Mouse (Mus musculus): ENCODE data around the gene Snrpc. TPM values are rescaled to one million over a fixed set of nuclear protein-coding genes. Genes with fewer than 3 reads are reported as not detected.

Gene Snrpc
- polyA plus RNA-seq, 2 experiments: 85.1 to 145 TPM

DNA sequence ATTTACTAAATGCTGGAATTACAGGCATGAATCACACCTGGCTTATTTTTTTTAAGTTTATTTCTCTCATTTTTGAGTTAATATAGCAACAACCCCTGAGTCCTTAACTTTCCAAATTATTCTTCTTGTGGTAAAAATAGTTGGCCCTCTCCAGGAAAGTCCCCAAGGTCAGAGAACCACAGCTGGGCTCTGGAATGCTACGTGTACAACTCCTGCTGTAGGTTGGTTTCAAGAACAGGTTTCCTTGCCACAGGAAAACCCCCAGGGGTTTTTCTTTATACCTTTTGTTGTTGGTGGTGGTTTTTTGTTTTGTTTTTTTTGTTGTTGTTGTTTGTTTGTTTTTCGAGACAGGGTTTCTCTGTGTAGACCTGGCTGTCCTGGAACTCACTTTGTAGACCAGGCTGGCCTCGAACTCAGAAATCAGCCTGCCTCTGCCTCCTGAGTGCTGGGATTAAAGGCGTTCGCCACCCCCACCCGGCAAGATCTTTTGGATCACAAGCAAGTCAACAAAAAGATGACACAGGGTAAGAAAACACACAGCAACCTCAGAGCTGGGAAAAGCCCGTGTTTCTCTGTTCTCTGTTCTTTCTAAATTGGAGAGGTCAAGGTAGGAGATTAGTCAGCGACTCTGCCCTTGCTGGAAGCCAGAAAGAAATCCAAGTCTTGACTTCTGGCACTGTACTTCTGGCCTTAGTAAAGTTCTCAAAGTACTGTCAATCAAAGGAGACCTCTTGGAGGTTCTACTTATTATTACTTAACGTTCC, 14.6 kb upstream of the Snrpc start:
- WGBS (ENCODE audit: insufficient replicate concordance): 77% methylated on average over 9 of the region's 9 CpGs
- TF ChIP-seq CTCF (IDR thresholded peaks at IDR 0.05; ENCODE audit: low read depth): no peak
- no peak for TF ChIP-seq EP300 (IDR thresholded peaks at IDR 0.05; ENCODE audit: low read depth)

DNA sequence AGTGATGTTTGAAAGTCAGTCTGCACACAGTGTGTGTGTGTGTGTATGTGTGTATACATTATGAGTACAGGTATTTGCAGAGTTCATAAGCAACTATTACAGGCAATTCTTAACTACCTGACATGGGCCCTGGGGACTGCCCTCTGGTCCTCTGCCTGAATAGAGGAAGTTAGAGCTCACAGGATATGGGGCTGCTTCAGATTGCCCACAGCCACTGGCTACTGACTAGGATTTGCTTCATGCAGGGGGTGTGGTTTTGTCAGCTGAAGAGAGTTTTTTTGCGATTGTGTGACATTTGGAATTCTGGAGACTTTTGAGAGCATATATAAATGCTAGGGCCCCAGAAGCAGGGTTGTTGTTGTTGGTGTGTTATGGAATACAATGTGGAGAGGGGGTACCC, 13.0 kb upstream of the Snrpc start:
- TF ChIP-seq CTCF (IDR thresholded peaks at IDR 0.05; ENCODE audit: low read depth) (no peak), EP300 (IDR thresholded peaks at IDR 0.05; ENCODE audit: low read depth) (no peak)
- H3K4me2 ChIP-seq (ENCODE audit: low read depth): peak overlapping the region; percentile 62
- H3K27ac ChIP-seq: peak overlapping the region; percentile 16; the same call in 1 of the 2 replicates

More for the DNA sequence above, 14.6 kb upstream of the Snrpc start:
- no peak for ATAC-seq (ENCODE audit: insufficient read depth)
- Histone ChIP-seq H3K9ac (replicated peaks) (no peak overlapping the region), H3K27ac (no peak overlapping the region), H3K4me2 (ENCODE audit: low read depth) (no peak overlapping the region), H3K27me3 (ENCODE audit: control insufficient read depth, insufficient read depth, low read length) (no peaks in the 10 kb centered on the region), H3K9me3 (ENCODE audit: control insufficient read depth, low read length) (no peaks in the 10 kb centered on the region), H3K36me3 (replicated peaks; ENCODE audit: control insufficient read depth, insufficient read depth, low read depth) (no peaks in the 10 kb centered on the region), H3K4me1 (replicated peaks; ENCODE audit: control insufficient read depth in 2 of 2, insufficient read depth in 2 of 2, low read length in 1 of 2) (peaks cover 39 to 47% of the 10 kb centered on the region in 2 experiments), H3K4me3 (ENCODE audit: insufficient read depth in 1 of 2, low read depth in 2 of 2, low read length in 2 of 2) (no peak overlapping the region)
- DNase-seq (ENCODE audit: low read depth in 3 of 3, low spot score in 3 of 3): no peak

DNA sequence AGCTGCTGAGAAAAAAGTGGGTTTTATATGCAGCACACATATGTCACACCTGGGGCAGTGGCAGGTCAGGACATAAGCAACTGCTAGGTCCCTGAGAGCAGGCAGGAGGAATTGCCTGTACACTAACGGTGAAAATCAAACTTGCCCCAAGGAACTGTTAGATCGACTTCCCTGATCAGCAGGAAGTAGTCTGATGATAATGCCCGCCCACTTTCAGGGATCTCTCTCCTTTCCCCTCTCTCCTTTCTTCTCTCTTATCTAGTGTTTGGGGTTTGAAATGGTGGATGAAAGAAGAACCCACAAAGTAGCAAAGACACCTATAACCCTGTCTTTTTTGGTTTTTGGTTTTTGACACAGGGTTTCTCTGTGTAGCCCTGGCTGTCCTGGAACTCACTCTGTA, 12.4 kb upstream of the Snrpc start:
- WGBS (ENCODE audit: insufficient replicate concordance): 4% methylated on average over 3 of the region's 3 CpGs
- peak overlapping the region; percentile 58 for H3K27ac ChIP-seq
- H3K4me3 ChIP-seq (ENCODE audit: insufficient read depth in 1 of 2, low read depth in 2 of 2, low read length in 2 of 2): peak overlapping the region; percentile 32 to 38
- no peak for TF ChIP-seq EP300 (IDR thresholded peaks at IDR 0.05; ENCODE audit: low read depth)
- TF ChIP-seq CTCF (IDR thresholded peaks at IDR 0.05; ENCODE audit: low read depth): no peak
- H3K9me3 ChIP-seq (ENCODE audit: control insufficient read depth, low read length): no peaks in the 10 kb centered on the region
- no peaks in the 10 kb centered on the region for H3K27me3 ChIP-seq (ENCODE audit: control insufficient read depth, insufficient read depth, low read length)
- peaks cover 33 to 39% of the 10 kb centered on the region in 2 experiments for H3K4me1 ChIP-seq (replicated peaks; ENCODE audit: control insufficient read depth in 2 of 2, insufficient read depth in 2 of 2, low read length in 1 of 2)
- no peaks in the 10 kb centered on the region for H3K36me3 ChIP-seq (replicated peaks; ENCODE audit: control insufficient read depth, insufficient read depth, low read depth)
- DNase-seq (ENCODE audit: low read depth in 3 of 3, low spot score in 3 of 3) (no peak), ATAC-seq (ENCODE audit: insufficient read depth) (no peak)
- peak overlapping the region; percentile 1; the same call in 1 of the 2 replicates for H3K9ac ChIP-seq (replicated peaks)
- H3K4me2 ChIP-seq (ENCODE audit: low read depth): peak overlapping the region; percentile 62

More for the DNA sequence above, 13.0 kb upstream of the Snrpc start:
- Histone ChIP-seq H3K27me3 (ENCODE audit: control insufficient read depth, insufficient read depth, low read length) (no peaks in the 10 kb centered on the region), H3K36me3 (replicated peaks; ENCODE audit: control insufficient read depth, insufficient read depth, low read depth) (no peaks in the 10 kb centered on the region), H3K4me3 (ENCODE audit: insufficient read depth in 1 of 2, low read depth in 2 of 2, low read length in 2 of 2) (0 out of 4 replicates have a peak overlapping the region, but pooled peaks of 1 of the 2 experiments have one; percentile 26), H3K4me1 (replicated peaks; ENCODE audit: control insufficient read depth in 2 of 2, insufficient read depth in 2 of 2, low read length in 1 of 2) (peaks cover 33 to 39% of the 10 kb centered on the region in 2 experiments), H3K9me3 (ENCODE audit: control insufficient read depth, low read length) (no peaks in the 10 kb centered on the region), H3K9ac (replicated peaks) (no peak overlapping the region)
- DNase-seq (ENCODE audit: low read depth in 3 of 3, low spot score in 3 of 3) (no peak), ATAC-seq (ENCODE audit: insufficient read depth) (no peak)
- 3% methylated on average over 1 of the region's 1 CpGs for WGBS (ENCODE audit: insufficient replicate concordance)

DNA sequence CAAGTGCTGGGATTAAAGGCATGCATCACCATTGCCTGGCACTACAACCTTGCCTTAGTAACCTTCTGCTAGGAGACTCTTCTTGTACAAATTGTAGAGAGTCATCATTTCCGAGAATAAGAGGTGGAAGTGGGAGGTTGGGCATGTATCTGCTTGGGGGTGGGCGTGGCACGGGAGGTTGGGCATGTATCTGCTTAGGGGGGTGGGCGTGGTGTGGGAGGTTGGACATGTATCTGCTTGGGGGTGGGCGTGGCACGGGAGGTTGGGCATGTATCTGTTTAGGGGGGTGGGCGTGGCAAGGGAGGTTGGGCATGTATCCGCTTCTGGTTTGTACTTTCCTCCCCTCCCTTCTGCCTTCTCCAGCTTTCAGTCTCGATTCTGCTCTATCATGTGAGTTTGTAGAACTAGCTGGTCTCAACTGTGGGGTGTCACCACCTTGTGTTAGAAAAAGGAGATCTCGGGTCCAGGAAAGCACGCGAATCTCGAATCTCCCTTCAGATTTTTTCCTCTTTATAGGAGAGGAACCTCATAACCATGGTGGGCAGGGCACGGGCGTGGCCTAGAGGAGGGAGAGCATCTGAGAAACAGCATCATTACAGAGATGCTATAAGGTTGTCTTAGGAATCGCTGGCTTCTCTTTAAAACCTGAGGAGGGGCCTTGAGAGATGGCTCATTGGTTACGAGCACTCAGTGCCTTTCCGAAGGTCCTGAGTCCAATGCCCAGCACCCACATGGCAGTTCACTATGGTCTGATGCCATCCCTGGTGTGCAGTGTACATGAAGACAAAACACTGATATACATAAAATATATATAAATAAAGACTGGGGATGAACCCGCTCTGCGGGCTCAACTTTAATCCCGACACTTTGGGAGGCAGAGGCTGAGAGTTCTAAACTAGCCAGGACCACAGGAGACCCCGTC, 11.7 kb upstream of the Snrpc start:
- H3K27ac ChIP-seq: peak overlapping the region; percentile 58
- no peaks in the 10 kb centered on the region for H3K27me3 ChIP-seq (ENCODE audit: control insufficient read depth, insufficient read depth, low read length)
- WGBS (ENCODE audit: insufficient replicate concordance): 3% methylated on average over 22 of the region's 22 CpGs
- DNase-seq (ENCODE audit: low read depth in 3 of 3, low spot score in 3 of 3) (peak; percentile 59 to 76 (median 60)), ATAC-seq (ENCODE audit: insufficient read depth) (peak; percentile 77)
- no peaks in the 10 kb centered on the region for H3K9me3 ChIP-seq (ENCODE audit: control insufficient read depth, low read length)
- TF ChIP-seq EP300 (IDR thresholded peaks at IDR 0.05; ENCODE audit: low read depth): no peak
- peak; percentile 14; the same call in 1 of the 2 replicates for TF ChIP-seq CTCF (IDR thresholded peaks at IDR 0.05; ENCODE audit: low read depth)
- peak overlapping the region; percentile 38 to 68 for H3K4me3 ChIP-seq (ENCODE audit: insufficient read depth in 1 of 2, low read depth in 2 of 2, low read length in 2 of 2)
- peaks cover 29 to 35% of the 10 kb centered on the region in 2 experiments for H3K4me1 ChIP-seq (replicated peaks; ENCODE audit: control insufficient read depth in 2 of 2, insufficient read depth in 2 of 2, low read length in 1 of 2)
- peak overlapping the region; percentile 62 for H3K4me2 ChIP-seq (ENCODE audit: low read depth)
- H3K9ac ChIP-seq (replicated peaks): peak overlapping the region; percentile 1; the same call in 1 of the 2 replicates
- H3K36me3 ChIP-seq (replicated peaks; ENCODE audit: control insufficient read depth, insufficient read depth, low read depth): no peaks in the 10 kb centered on the region
